Mouse (Mus musculus) adipocyte (in vitro differentiated cells): ENCODE data around the gene Tpi1.

ENCODE experiments used
- DNase-seq: peaks from one replicate; pipeline ENCODE4 v3.0.0-alpha.2; 2016; ENCODE audit warnings: low spot score

The Tpi1 gene

DNA sequence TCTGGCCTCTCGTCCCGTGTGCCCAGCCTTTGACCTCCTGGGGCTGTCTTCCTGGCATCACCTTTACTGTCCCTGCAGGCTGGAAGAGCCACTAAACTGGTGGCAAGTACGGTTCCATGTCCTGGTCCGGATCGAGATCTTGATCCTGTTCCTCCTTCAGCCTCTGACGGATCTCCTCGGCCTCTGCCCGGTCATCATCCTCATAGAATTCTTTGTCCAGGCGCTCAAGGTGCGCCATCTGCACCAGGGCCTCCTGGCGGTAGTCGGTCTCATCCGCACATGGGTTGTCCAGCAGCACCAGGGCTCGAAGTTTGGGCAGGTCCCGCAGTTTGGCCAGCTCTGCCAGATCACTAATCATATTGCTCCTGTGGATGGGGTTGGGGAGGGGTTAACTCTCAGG, 43.6 kb downstream of the Tpi1 start:
- DNase-seq = no peak

DNA sequence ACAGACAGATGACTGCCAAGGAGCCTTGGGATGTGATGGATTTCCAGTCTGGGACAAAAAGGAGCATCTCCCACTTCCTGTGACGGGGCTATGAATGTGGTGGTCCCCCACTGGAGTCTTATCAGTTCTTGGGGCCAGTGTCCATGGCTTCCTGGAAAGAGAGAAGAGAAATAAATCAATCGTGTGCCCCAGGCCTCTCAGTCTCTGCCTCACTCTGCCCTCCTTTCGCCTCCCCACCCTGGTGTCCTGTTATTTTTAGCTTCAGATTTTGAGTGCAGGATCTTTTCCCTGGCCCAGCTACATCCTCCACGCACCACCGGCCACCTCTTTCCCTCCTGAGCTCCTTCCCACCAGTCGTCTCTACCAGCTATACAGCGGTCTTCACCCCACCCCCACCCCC, 44.1 kb downstream of the Tpi1 start:
- no peak for DNase-seq

DNA sequence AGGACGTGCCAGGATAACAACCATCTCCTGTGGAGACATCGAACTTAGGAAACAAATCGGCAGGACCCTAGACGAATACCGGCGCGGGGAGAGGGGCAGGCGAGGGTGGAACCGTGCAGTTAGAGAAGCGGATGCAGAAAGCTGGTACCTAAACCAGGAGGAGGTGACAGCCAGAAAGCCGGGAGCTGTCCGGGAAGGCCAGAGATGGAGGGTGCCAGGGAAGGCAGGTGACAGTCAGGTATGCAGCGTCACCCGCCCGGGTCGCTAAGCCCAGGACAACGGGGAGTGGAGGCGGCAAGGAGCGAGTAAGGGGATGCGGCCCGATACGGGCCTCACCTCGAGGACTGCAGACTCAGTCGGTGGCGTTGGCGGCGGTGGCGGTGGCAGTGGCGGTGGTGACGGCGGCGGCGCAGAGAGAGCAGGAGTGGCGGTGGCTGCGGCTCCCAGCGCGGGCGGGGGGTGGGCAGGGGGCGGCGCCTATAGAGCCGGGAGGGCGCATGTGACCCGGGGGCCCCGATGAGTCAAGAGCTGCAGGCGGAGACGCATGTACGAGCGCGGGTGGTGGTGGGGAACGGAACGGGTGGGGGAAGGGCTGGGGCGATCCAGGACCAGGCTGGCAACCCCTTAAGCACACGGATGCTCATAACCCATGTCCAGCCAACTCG, 44.9 kb downstream of the Tpi1 start, which contains the start of gene Eno2:
Gene Eno2, minus strand, starts transcription at position 573 of the 665 bp plus-strand sequence.
- no peak for DNase-seq

DNA sequence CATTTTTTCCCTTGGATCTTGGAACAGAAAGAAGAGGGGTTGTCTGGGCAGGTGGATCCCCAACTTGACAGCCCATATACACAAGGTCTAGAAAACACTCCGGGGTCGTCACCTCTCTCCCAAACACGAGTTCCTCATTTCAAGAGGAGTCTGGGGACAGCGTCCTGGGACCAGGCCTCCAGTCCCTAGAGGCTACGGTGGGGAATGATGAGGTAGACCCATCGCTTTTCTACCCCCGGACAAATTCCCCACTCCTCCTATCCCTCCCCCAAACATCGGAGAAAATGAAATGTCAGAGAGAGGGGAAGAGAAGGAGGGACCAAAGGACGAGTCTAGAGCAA, 45.4 kb downstream of the Tpi1 start:
- DNase-seq = no peak

DNA sequence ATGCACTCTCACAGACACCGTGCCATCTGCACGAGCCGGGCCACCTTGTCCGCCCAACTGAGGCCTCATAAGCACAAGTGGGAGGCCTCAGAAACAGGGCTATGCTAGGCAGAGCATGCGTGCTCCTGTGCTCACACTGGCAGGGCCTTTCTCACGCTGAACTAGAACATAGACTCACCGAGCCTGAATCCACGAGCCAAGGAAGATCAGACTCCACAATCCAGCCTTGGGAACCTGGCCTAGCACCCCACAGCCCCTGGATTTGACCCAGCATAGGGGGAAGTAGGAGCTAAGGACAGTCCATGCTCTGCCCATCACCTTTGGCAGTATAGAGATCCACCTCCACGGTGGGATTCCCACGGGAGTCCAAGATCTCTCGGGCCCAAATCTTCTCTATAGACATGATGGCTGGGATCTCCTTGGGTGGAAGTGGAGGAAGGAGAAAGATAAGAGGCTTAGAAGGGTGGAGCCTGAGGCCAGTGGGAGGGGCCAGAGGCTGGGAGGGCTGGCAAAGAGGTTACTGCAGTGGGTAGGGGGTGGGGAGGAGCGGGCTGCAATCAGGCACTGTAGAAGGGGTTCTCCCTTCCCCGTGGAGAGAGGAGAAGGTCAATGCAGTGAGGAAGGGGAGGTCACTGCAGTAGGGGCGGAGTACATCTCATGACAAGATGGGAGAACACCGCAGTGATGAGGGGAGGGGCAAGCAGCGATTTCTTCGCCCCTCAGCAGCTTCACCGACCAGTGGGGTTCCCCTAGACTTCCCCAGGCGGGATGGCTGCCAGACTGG, 46.0 kb downstream of the Tpi1 start:
- no peak for DNase-seq

DNA sequence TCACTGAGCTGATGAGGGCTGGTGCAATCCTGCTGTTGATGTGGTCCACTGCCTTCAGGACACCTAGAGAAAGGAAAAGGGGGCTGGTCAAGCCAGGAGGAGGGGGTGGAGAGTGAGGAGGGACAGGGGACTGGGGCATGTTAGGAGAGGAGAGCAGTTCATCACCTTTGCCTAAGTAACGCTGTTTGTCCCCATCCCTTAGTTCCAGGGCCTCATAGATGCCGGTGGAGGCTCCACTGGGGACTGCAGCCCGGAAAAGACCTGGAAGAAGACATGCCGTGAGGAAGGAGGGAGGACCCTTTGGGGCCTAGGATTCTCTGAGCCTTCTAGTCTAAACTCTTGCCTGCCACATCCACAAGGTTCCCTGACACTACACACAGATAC, 46.6 kb downstream of the Tpi1 start:
- DNase-seq = no peak

DNA sequence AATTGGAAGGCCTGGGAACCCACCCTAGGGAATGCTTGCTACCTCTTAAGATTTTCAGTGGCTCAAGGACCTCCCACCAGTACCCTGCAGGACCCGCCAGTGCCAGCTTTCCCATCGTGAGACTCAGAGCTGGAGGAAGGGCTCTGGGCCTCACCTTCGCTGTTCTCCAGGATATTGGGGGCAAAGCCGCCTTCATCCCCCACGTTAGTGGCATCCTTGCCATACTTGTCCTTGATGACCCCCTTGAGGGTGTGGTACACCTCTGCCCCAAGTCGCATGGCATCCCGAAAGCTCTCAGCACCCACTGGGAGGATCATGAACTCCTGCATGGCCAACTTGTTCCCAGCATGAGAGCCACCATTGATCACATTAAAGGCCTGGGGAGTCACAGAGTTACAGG, 48.1 kb downstream of the Tpi1 start:
- no peak for DNase-seq
